Mouse (Mus musculus): Measurements from ENCODE around the gene Ramp1. TPM values are rescaled to one million over a fixed set of nuclear protein-coding genes. Genes with fewer than 3 reads are reported as not detected.

Ramp1 gene
- polyA plus RNA-seq (2017; shearing (Covaris generic)): 10 to 100 TPM; 10.3 to 37.8 (median 35.7) TPM

GRCm38 (mm10) chr1:91179533-91180173, at the start of gene Ramp1:
Ramp1 (plus strand) TSS chr1:91179822.
- peak; percentile 65 for ATAC-seq

- no peak for ATAC-seq
These were observed 42.6 kb upstream of the Ramp1 start for GRCm38 (mm10) chr1:91137036-91137435.

GRCm38 (mm10) chr1:91144813-91145212, 34.8 kb upstream of the Ramp1 start, which contains the start of gene Rbm44:
Rbm44 (plus strand) TSS chr1:91145089.
- peak; percentile 80 for ATAC-seq

GRCm38 (mm10) chr1:91151509-91151908, 28.1 kb upstream of the Ramp1 start:
- no peak for ATAC-seq

- no peak for ATAC-seq
These were observed 12.8 kb upstream of the Ramp1 start for GRCm38 (mm10) chr1:91166798-91167197.

GRCm38 (mm10) chr1:91169157-91169556, 10.5 kb upstream of the Ramp1 start:
- no peak for ATAC-seq

- ATAC-seq: no peak
These were observed 4.8 kb upstream of the Ramp1 start for GRCm38 (mm10) chr1:91174796-91175195.

GRCm38 (mm10) chr1:91176026-91176425, 3.6 kb upstream of the Ramp1 start:
- no peak for ATAC-seq

GRCm38 (mm10) chr1:91176871-91177270, 2.8 kb upstream of the Ramp1 start:
- no peak for ATAC-seq

GRCm38 (mm10) chr1:91179086-91179485, 536 bp upstream of the Ramp1 start:
- peak; percentile 76 for ATAC-seq

GRCm38 (mm10) chr1:91180174-91180565, 548 bp downstream of the Ramp1 start:
- no peak for ATAC-seq

- ATAC-seq: no peak
These were observed 1.1 kb downstream of the Ramp1 start for GRCm38 (mm10) chr1:91180723-91181122.

GRCm38 (mm10) chr1:91181261-91181660, 1.6 kb downstream of the Ramp1 start:
- no peak for ATAC-seq

- ATAC-seq: no peak
These were observed 2.3 kb downstream of the Ramp1 start for GRCm38 (mm10) chr1:91181784-91182450.

GRCm38 (mm10) chr1:91183305-91183704, 3.7 kb downstream of the Ramp1 start:
- ATAC-seq: peak; percentile 43

- ATAC-seq: no peak
These were observed 7.1 kb downstream of the Ramp1 start for GRCm38 (mm10) chr1:91186677-91187076.

GRCm38 (mm10) chr1:91187315-91187714, 7.7 kb downstream of the Ramp1 start:
- ATAC-seq: no peak

- peak; percentile 25 for ATAC-seq
These were observed 8.4 kb downstream of the Ramp1 start for GRCm38 (mm10) chr1:91187786-91188640.

- no peak for ATAC-seq
These were observed 9.3 kb downstream of the Ramp1 start for GRCm38 (mm10) chr1:91188851-91189460.

- ATAC-seq: no peak
These were observed 12.6 kb downstream of the Ramp1 start for GRCm38 (mm10) chr1:91192184-91192583.

GRCm38 (mm10) chr1:91193242-91193641, 13.6 kb downstream of the Ramp1 start:
- peak; percentile 87 for ATAC-seq

- ATAC-seq: peak; percentile 2
These were observed 14.1 kb downstream of the Ramp1 start for GRCm38 (mm10) chr1:91193680-91194079.

- no peak for ATAC-seq
These were observed 20.2 kb downstream of the Ramp1 start for GRCm38 (mm10) chr1:91199793-91200192.
